Mouse (Mus musculus) E14TG2a.4 (cell line): ENCODE data around the gene Snrk.

Experiments
- CTCF ChIP-seq: conservative IDR thresholded peaks from 2 replicates; pipeline ENCODE4 v1.5.1; 2014; ENCODE audit warnings: low read length
- NANOG ChIP-seq: IDR thresholded peaks from 2 replicates; pipeline ENCODE4 v1.6.1; 2014; ENCODE audit warnings: borderline replicate concordance, low read length, mixed read lengths

- TF ChIP-seq CTCF, result no peak
- TF ChIP-seq NANOG, result no peak
These were observed 15.1 kb downstream of the Snrk start for GRCm38 (mm10) chr9:122132145-122132544.
